Mouse (Mus musculus) hindbrain, embryonic 13.5 days (tissue): ENCODE results near the gene Sestd1. TPM values are rescaled to one million over a fixed set of nuclear protein-coding genes. Genes with fewer than 3 reads are reported as not detected.

ENCODE experiments used
- ATAC-seq: fragments of 200-750 bp; cut with Nextera tagmentation; 2 replicates; pipeline ENCODE4 v1.8.0; 2017; ENCODE audit warnings: moderate TSS enrichment; ENCODE audit not compliant: low FRiP score
- H3K27ac ChIP-seq: fragments of 300-500 bp; sonication (generic); 2 replicates; pipeline ENCODE4 v1.5.1; 2015; ENCODE audit warnings: inconsistent platforms, mild to moderate bottlenecking, moderate library complexity
- H3K27me3 ChIP-seq: fragments of 300-500 bp; sonication (generic); 2 replicates; pipeline ENCODE4 v1.6.1; 2015; ENCODE audit warnings: mild to moderate bottlenecking, inconsistent platforms
- H3K36me3 ChIP-seq: fragments of 300-500 bp; sonication (generic); 2 replicates; pipeline ENCODE4 v1.6.1; 2015; ENCODE audit warnings: mild to moderate bottlenecking, inconsistent platforms
- H3K4me1 ChIP-seq: fragments of 300-500 bp; sonication (generic); replicated peaks from 2 replicates; pipeline ENCODE4 v1.6.1; 2015; ENCODE audit warnings: inconsistent platforms
- H3K4me2 ChIP-seq: fragments of 300-500 bp; sonication (generic); 2 replicates; pipeline ENCODE4 v1.6.1; 2015; ENCODE audit warnings: inconsistent platforms, mild to moderate bottlenecking, moderate library complexity
- H3K4me3 ChIP-seq: fragments of 300-500 bp; sonication (generic); 2 replicates; pipeline ENCODE4 v1.5.1; 2015; ENCODE audit warnings: mild to moderate bottlenecking, inconsistent platforms
- H3K9ac ChIP-seq: fragments of 300-500 bp; sonication (generic); 2 replicates; pipeline ENCODE4 v1.6.1; 2015; ENCODE audit warnings: mild to moderate bottlenecking, inconsistent platforms
- H3K9me3 ChIP-seq: fragments of 300-500 bp; sonication (generic); 2 replicates; pipeline ENCODE4 v1.6.1; 2016; ENCODE audit warnings: inconsistent platforms
- WGBS: fragments of 180-500 bp; shearing (Covaris S2); methylation state at CpG from one replicate; pipeline ENCODE4 v1.1.7; 2015; 5-methylcytosine and 5-hydroxymethylcytosine counted together
- polyA plus RNA-seq: library from polyadenylated mRNA; unstranded; fragments of >200 nt; fragmentation: Nextera tagmentation; extraction: Ambion mirVana; gene quantifications from 2 replicates; pipeline ENCODE4 v1.2.1, GENCODE M21; 2015

The Sestd1 gene
- polyA plus RNA-seq, 1 experiment from 2014 or later = 27.8 TPM

- 0 out of 2 replicates have a peak, but pooled peaks cover 4% of the 10 kb centered on the region for H3K4me1 ChIP-seq
- 0 out of 2 replicates have a peak overlapping the region, but pooled peaks have one; percentile 18 for H3K27ac ChIP-seq
- ATAC-seq = no peak
- 91% methylated on average over 4 of the region's 4 CpGs for WGBS
- no peaks in the 10 kb centered on the region for H3K9me3 ChIP-seq
- peaks cover 27% of the 10 kb centered on the region for H3K36me3 ChIP-seq
- no peaks in the 10 kb centered on the region for H3K27me3 ChIP-seq
- H3K9ac ChIP-seq = no peak overlapping the region
- H3K4me3 ChIP-seq = no peak overlapping the region
- H3K4me2 ChIP-seq = no peak overlapping the region
These were observed 80.0 kb downstream of the Sestd1 start for GRCm38 (mm10) chr2:77200379-77200778.

GRCm38 (mm10) chr2:77198246-77198645 is 82.1 kb downstream of the Sestd1 start:
- H3K36me3 ChIP-seq = peaks cover 39% of the 10 kb centered on the region
- H3K9me3 ChIP-seq = no peaks in the 10 kb centered on the region
- H3K4me2 ChIP-seq = no peak overlapping the region
- H3K27ac ChIP-seq = no peak overlapping the region
- H3K4me1 ChIP-seq = 0 out of 2 replicates have a peak, but pooled peaks cover 4% of the 10 kb centered on the region
- no peak overlapping the region for H3K9ac ChIP-seq
- no peak overlapping the region for H3K4me3 ChIP-seq
- no peak for ATAC-seq
- no peaks in the 10 kb centered on the region for H3K27me3 ChIP-seq
- 78% methylated on average over 5 of the region's 5 CpGs for WGBS

- Histone ChIP-seq H3K9me3 (no peaks in the 10 kb centered on the region), H3K36me3 (peaks cover 40% of the 10 kb centered on the region), H3K27ac (no peak overlapping the region), H3K4me1 (0 out of 2 replicates have a peak, but pooled peaks cover 4% of the 10 kb centered on the region), H3K4me3 (no peak overlapping the region), H3K27me3 (no peaks in the 10 kb centered on the region), H3K9ac (no peak overlapping the region), H3K4me2 (no peak overlapping the region)
- no peak for ATAC-seq
- 92% methylated on average over 4 of the region's 4 CpGs for WGBS
These were observed 83.6 kb downstream of the Sestd1 start for GRCm38 (mm10) chr2:77196819-77197218.

- 88% methylated on average over 5 of the region's 5 CpGs for WGBS
- no peak for ATAC-seq
- no peaks in the 10 kb centered on the region for H3K9me3 ChIP-seq
- no peaks in the 10 kb centered on the region for H3K4me1 ChIP-seq
- no peak overlapping the region for H3K27ac ChIP-seq
- H3K4me3 ChIP-seq = no peak overlapping the region
- no peaks in the 10 kb centered on the region for H3K27me3 ChIP-seq
- H3K36me3 ChIP-seq = peaks cover 50% of the 10 kb centered on the region
- no peak overlapping the region for H3K9ac ChIP-seq
- H3K4me2 ChIP-seq = no peak overlapping the region
These were observed 85.3 kb downstream of the Sestd1 start for GRCm38 (mm10) chr2:77195056-77195455.

- no peak for ATAC-seq
- peaks cover 72% of the 10 kb centered on the region for H3K36me3 ChIP-seq
- WGBS = 94% methylated on average over 3 of the region's 3 CpGs
These were observed 88.6 kb downstream of the Sestd1 start for GRCm38 (mm10) chr2:77191811-77192210.

GRCm38 (mm10) chr2:77190891-77191290 is 89.5 kb downstream of the Sestd1 start:
- no peak for ATAC-seq
- WGBS = 87% methylated on average over 7 of the region's 7 CpGs
- no peaks in the 10 kb centered on the region for H3K27me3 ChIP-seq
- no peaks in the 10 kb centered on the region for H3K4me1 ChIP-seq
- H3K9me3 ChIP-seq = no peaks in the 10 kb centered on the region
- peaks cover 74% of the 10 kb centered on the region for H3K36me3 ChIP-seq
- H3K4me2 ChIP-seq = no peak overlapping the region
- H3K9ac ChIP-seq = no peak overlapping the region
- no peak overlapping the region for H3K27ac ChIP-seq
- H3K4me3 ChIP-seq = no peak overlapping the region

More at GRCm38 (mm10) chr2:77191811-77192210, 88.6 kb downstream of the Sestd1 start:
- H3K4me3 ChIP-seq = no peak overlapping the region
- H3K4me2 ChIP-seq = no peak overlapping the region
- no peaks in the 10 kb centered on the region for H3K9me3 ChIP-seq
- no peak overlapping the region for H3K27ac ChIP-seq
- no peak overlapping the region for H3K9ac ChIP-seq
- no peaks in the 10 kb centered on the region for H3K27me3 ChIP-seq
- no peaks in the 10 kb centered on the region for H3K4me1 ChIP-seq

- no peaks in the 10 kb centered on the region for H3K9me3 ChIP-seq
- no peaks in the 10 kb centered on the region for H3K4me1 ChIP-seq
- H3K4me2 ChIP-seq = no peak overlapping the region
- H3K36me3 ChIP-seq = peaks cover 75% of the 10 kb centered on the region
- H3K4me3 ChIP-seq = no peak overlapping the region
- H3K27ac ChIP-seq = no peak overlapping the region
- WGBS = 94% methylated on average over 3 of the region's 3 CpGs
- no peaks in the 10 kb centered on the region for H3K27me3 ChIP-seq
- no peak overlapping the region for H3K9ac ChIP-seq
- ATAC-seq = no peak
These were observed 90.1 kb downstream of the Sestd1 start for GRCm38 (mm10) chr2:77190301-77190700.

- ATAC-seq = no peak
- Histone ChIP-seq H3K27ac (no peak overlapping the region), H3K4me1 (no peaks in the 10 kb centered on the region), H3K27me3 (no peaks in the 10 kb centered on the region), H3K9ac (no peak overlapping the region), H3K36me3 (peaks cover 71% of the 10 kb centered on the region), H3K4me2 (no peak overlapping the region), H3K9me3 (no peaks in the 10 kb centered on the region), H3K4me3 (no peak overlapping the region)
- WGBS = 93% methylated on average over 7 of the region's 7 CpGs
These were observed 90.7 kb downstream of the Sestd1 start for GRCm38 (mm10) chr2:77189671-77190070.

GRCm38 (mm10) chr2:77187501-77187900 is 92.9 kb downstream of the Sestd1 start:
- H3K4me2 ChIP-seq = no peak overlapping the region
- H3K9me3 ChIP-seq = no peaks in the 10 kb centered on the region
- peaks cover 59% of the 10 kb centered on the region for H3K36me3 ChIP-seq
- WGBS = 95% methylated on average over 3 of the region's 3 CpGs
- ATAC-seq = no peak
- no peak overlapping the region for H3K9ac ChIP-seq
- no peak overlapping the region for H3K27ac ChIP-seq
- H3K4me3 ChIP-seq = no peak overlapping the region
- peaks cover 8% of the 10 kb centered on the region; the same call in 1 of the 2 replicates for H3K4me1 ChIP-seq
- H3K27me3 ChIP-seq = no peaks in the 10 kb centered on the region

- Histone ChIP-seq H3K4me1 (peaks cover 8% of the 10 kb centered on the region; the same call in 1 of the 2 replicates), H3K9ac (no peak overlapping the region), H3K27ac (no peak overlapping the region), H3K9me3 (no peaks in the 10 kb centered on the region), H3K4me2 (no peak overlapping the region), H3K4me3 (no peak overlapping the region), H3K36me3 (peaks cover 53% of the 10 kb centered on the region), H3K27me3 (no peaks in the 10 kb centered on the region)
- ATAC-seq = no peak
- 73% methylated on average over 8 of the region's 8 CpGs for WGBS
These were observed 93.5 kb downstream of the Sestd1 start for GRCm38 (mm10) chr2:77186912-77187311.

- ATAC-seq = peak; percentile 28; the same call in 1 of the 2 replicates
These were observed 96.3 kb downstream of the Sestd1 start for GRCm38 (mm10) chr2:77184049-77184571.

GRCm38 (mm10) chr2:77183646-77184045 is 96.7 kb downstream of the Sestd1 start:
- H3K36me3 ChIP-seq = peaks cover 31% of the 10 kb centered on the region
- H3K4me1 ChIP-seq = peaks cover 8% of the 10 kb centered on the region; the same call in 1 of the 2 replicates
- no peaks in the 10 kb centered on the region for H3K9me3 ChIP-seq
- H3K27me3 ChIP-seq = no peaks in the 10 kb centered on the region
- no peak overlapping the region for H3K4me2 ChIP-seq
- 96% methylated on average over 2 of the region's 2 CpGs for WGBS
- no peak overlapping the region for H3K27ac ChIP-seq
- no peak overlapping the region for H3K4me3 ChIP-seq
- no peak overlapping the region for H3K9ac ChIP-seq
- no peak for ATAC-seq

More at GRCm38 (mm10) chr2:77184049-77184571, 96.3 kb downstream of the Sestd1 start:
- Histone ChIP-seq H3K36me3 (peaks cover 34% of the 10 kb centered on the region), H3K4me3 (no peak overlapping the region), H3K27me3 (no peaks in the 10 kb centered on the region), H3K9ac (no peak overlapping the region), H3K27ac (no peak overlapping the region), H3K9me3 (no peaks in the 10 kb centered on the region), H3K4me1 (peaks cover 8% of the 10 kb centered on the region; the same call in 1 of the 2 replicates), H3K4me2 (no peak overlapping the region)
- WGBS = 54% methylated on average over 8 of the region's 8 CpGs

GRCm38 (mm10) chr2:77182996-77183380 is 97.4 kb downstream of the Sestd1 start:
- Histone ChIP-seq H3K9ac (no peak overlapping the region), H3K4me2 (no peak overlapping the region), H3K27ac (no peak overlapping the region), H3K36me3 (peaks cover 25% of the 10 kb centered on the region), H3K4me1 (peaks cover 8% of the 10 kb centered on the region; the same call in 1 of the 2 replicates), H3K9me3 (no peaks in the 10 kb centered on the region), H3K27me3 (no peaks in the 10 kb centered on the region), H3K4me3 (no peak overlapping the region)
- 80% methylated on average over 6 of the region's 6 CpGs for WGBS
- ATAC-seq = no peak
